Mouse (Mus musculus): ENCODE results near the gene Spn. TPM values are rescaled to one million over a fixed set of nuclear protein-coding genes. Genes with fewer than 3 reads are reported as not detected.

Gene Spn
- polyA plus RNA-seq, 1 experiment, result 21.7 TPM

- Histone ChIP-seq H3ac (ENCODE audit: control insufficient read depth, insufficient read length) (no peak overlapping the region), H3K79me2 (ENCODE audit: control insufficient read depth, insufficient read depth) (no peaks in the 10 kb centered on the region), H3K4me2 (ENCODE audit: low read depth) (no peak overlapping the region), H3K4me3 (no peak overlapping the region), H3K36me3 (ENCODE audit: control insufficient read depth, insufficient read depth) (no peaks in the 10 kb centered on the region), H3K27me3 (ENCODE audit: control insufficient read depth, insufficient read depth, insufficient read length) (no peaks in the 10 kb centered on the region)
- no peak for TF ChIP-seq TCF12 (IDR thresholded peaks at IDR 0.05; ENCODE audit: insufficient read depth, poor library complexity, severe bottlenecking)
Measured at GRCm38 (mm10) chr7:127114920-127115319, 22.7 kb downstream of the Spn start.

- H3ac ChIP-seq (ENCODE audit: control insufficient read depth, insufficient read length), result no peak overlapping the region
- no peak overlapping the region for H3K4me3 ChIP-seq
- peaks cover 3% of the 10 kb centered on the region for H3K27me3 ChIP-seq (ENCODE audit: control insufficient read depth, insufficient read depth, insufficient read length)
- no peaks in the 10 kb centered on the region for H3K79me2 ChIP-seq (ENCODE audit: control insufficient read depth, insufficient read depth)
- TF ChIP-seq MYOG (IDR thresholded peaks at IDR 0.05; ENCODE audit: control insufficient read depth in 1 of 3, insufficient read depth in 1 of 3, insufficient read length in 2 of 3, low read depth in 2 of 3), result no peak
- peak in 2 of 3 experiments; percentile 50 for TF ChIP-seq MYOD1 (IDR thresholded peaks at IDR 0.05; ENCODE audit: control insufficient read depth in 1 of 3, insufficient read length in 2 of 3, low read depth in 2 of 3)
- no peaks in the 10 kb centered on the region for H3K36me3 ChIP-seq (ENCODE audit: control insufficient read depth, insufficient read depth)
- H3K4me2 ChIP-seq (ENCODE audit: low read depth), result no peak overlapping the region
Measured at GRCm38 (mm10) chr7:127113614-127114259, 23.9 kb downstream of the Spn start.

GRCm38 (mm10) chr7:127112921-127113597 is 24.6 kb downstream of the Spn start:
- TF ChIP-seq E2F4 (IDR thresholded peaks at IDR 0.05; ENCODE audit: insufficient read depth) (no peak), POLR2A (IDR thresholded peaks at IDR 0.05; ENCODE audit: insufficient read length, low read depth) (no peak)
- Histone ChIP-seq H3K4me3 (no peak overlapping the region), H3K4me2 (ENCODE audit: low read depth) (no peak overlapping the region), H3K79me2 (ENCODE audit: control insufficient read depth, insufficient read depth) (no peaks in the 10 kb centered on the region), H3K27me3 (ENCODE audit: control insufficient read depth, insufficient read depth, insufficient read length) (peaks cover 7% of the 10 kb centered on the region), H3K36me3 (ENCODE audit: control insufficient read depth, insufficient read depth) (no peaks in the 10 kb centered on the region), H3ac (ENCODE audit: control insufficient read depth, insufficient read length) (no peak overlapping the region)

- no peak for TF ChIP-seq POLR2AphosphoS2 (IDR thresholded peaks at IDR 0.05; ENCODE audit: insufficient read length, low read depth)
- TF ChIP-seq SRF (IDR thresholded peaks at IDR 0.05; ENCODE audit: control insufficient read depth, insufficient read length, low read depth), result no peak
- no peak overlapping the region for H3ac ChIP-seq (ENCODE audit: control insufficient read depth, insufficient read length)
- no peak overlapping the region for H3K4me2 ChIP-seq (ENCODE audit: low read depth)
- H3K36me3 ChIP-seq (ENCODE audit: control insufficient read depth, insufficient read depth), result no peaks in the 10 kb centered on the region
- no peaks in the 10 kb centered on the region for H3K79me2 ChIP-seq (ENCODE audit: control insufficient read depth, insufficient read depth)
- no peak overlapping the region for H3K4me3 ChIP-seq
- H3K27me3 ChIP-seq (ENCODE audit: control insufficient read depth, insufficient read depth, insufficient read length), result peaks cover 7% of the 10 kb centered on the region
Measured at GRCm38 (mm10) chr7:127112251-127112841, 25.3 kb downstream of the Spn start.

GRCm38 (mm10) chr7:127111461-127111860 is 26.2 kb downstream of the Spn start:
- Histone ChIP-seq H3K36me3 (ENCODE audit: control insufficient read depth, insufficient read depth) (no peaks in the 10 kb centered on the region), H3K4me3 (no peak overlapping the region), H3K27me3 (ENCODE audit: control insufficient read depth, insufficient read depth, insufficient read length) (peaks cover 7% of the 10 kb centered on the region), H3K4me2 (ENCODE audit: low read depth) (no peak overlapping the region), H3K79me2 (ENCODE audit: control insufficient read depth, insufficient read depth) (no peaks in the 10 kb centered on the region), H3ac (ENCODE audit: control insufficient read depth, insufficient read length) (no peak overlapping the region)
- TF ChIP-seq SRF (IDR thresholded peaks at IDR 0.05; ENCODE audit: control insufficient read depth, insufficient read length, low read depth), result no peak
- no peak for TF ChIP-seq MAX (IDR thresholded peaks at IDR 0.05; ENCODE audit: low read depth)
- TF ChIP-seq MYOG (IDR thresholded peaks at IDR 0.05; ENCODE audit: control insufficient read depth in 1 of 3, insufficient read depth in 1 of 3, insufficient read length in 2 of 3, low read depth in 2 of 3), result peak in 1 of 3 experiments; percentile 30
- no peak for TF ChIP-seq E2F4 (IDR thresholded peaks at IDR 0.05; ENCODE audit: insufficient read depth)
- TF ChIP-seq CEBPB (IDR thresholded peaks at IDR 0.05; ENCODE audit: insufficient read depth, poor library complexity, severe bottlenecking), result no peak

GRCm38 (mm10) chr7:127110239-127111007 is 27.2 kb downstream of the Spn start:
- TF ChIP-seq CEBPB (IDR thresholded peaks at IDR 0.05; ENCODE audit: insufficient read depth, poor library complexity, severe bottlenecking), result no peak
- no peak for TF ChIP-seq TCF12 (IDR thresholded peaks at IDR 0.05; ENCODE audit: insufficient read depth, poor library complexity, severe bottlenecking)
- TF ChIP-seq POLR2A (IDR thresholded peaks at IDR 0.05; ENCODE audit: insufficient read length, low read depth), result no peak
- no peak for TF ChIP-seq E2F4 (IDR thresholded peaks at IDR 0.05; ENCODE audit: insufficient read depth)
- no peak for TF ChIP-seq MAX (IDR thresholded peaks at IDR 0.05; ENCODE audit: low read depth)
- no peak for TF ChIP-seq MYOG (IDR thresholded peaks at IDR 0.05; ENCODE audit: control insufficient read depth in 1 of 3, insufficient read depth in 1 of 3, insufficient read length in 2 of 3, low read depth in 2 of 3)
- no peak for TF ChIP-seq TCF3 (IDR thresholded peaks at IDR 0.05; ENCODE audit: insufficient read length, low read depth)
- TF ChIP-seq REST (IDR thresholded peaks at IDR 0.05; ENCODE audit: insufficient read depth, insufficient read length), result no peak
- TF ChIP-seq POLR2AphosphoS2 (IDR thresholded peaks at IDR 0.05; ENCODE audit: insufficient read length, low read depth), result no peak
- TF ChIP-seq USF1 (IDR thresholded peaks at IDR 0.05; ENCODE audit: low read depth), result no peak
- TF ChIP-seq SRF (IDR thresholded peaks at IDR 0.05; ENCODE audit: control insufficient read depth, insufficient read length, low read depth), result no peak
- TF ChIP-seq MYOD1 (IDR thresholded peaks at IDR 0.05; ENCODE audit: control insufficient read depth in 1 of 3, insufficient read length in 2 of 3, low read depth in 2 of 3), result no peak
- Histone ChIP-seq H3K79me2 (ENCODE audit: control insufficient read depth, insufficient read depth) (no peaks in the 10 kb centered on the region), H3K4me2 (ENCODE audit: low read depth) (no peak overlapping the region)

More at GRCm38 (mm10) chr7:127110239-127111007, 27.2 kb downstream of the Spn start:
- H3ac ChIP-seq (ENCODE audit: control insufficient read depth, insufficient read length), result no peak overlapping the region
- no peak overlapping the region for H3K4me3 ChIP-seq
- H3K27me3 ChIP-seq (ENCODE audit: control insufficient read depth, insufficient read depth, insufficient read length), result peaks cover 7% of the 10 kb centered on the region
- no peaks in the 10 kb centered on the region for H3K36me3 ChIP-seq (ENCODE audit: control insufficient read depth, insufficient read depth)
